Mouse (Mus musculus): ENCODE measurements around the gene Gm20388. TPM values are rescaled to one million over a fixed set of nuclear protein-coding genes. Genes with fewer than 3 reads are reported as not detected.

Gm20388 gene
- polyA plus RNA-seq, 1 experiment from 2014 or later = 47.1 TPM

DNA sequence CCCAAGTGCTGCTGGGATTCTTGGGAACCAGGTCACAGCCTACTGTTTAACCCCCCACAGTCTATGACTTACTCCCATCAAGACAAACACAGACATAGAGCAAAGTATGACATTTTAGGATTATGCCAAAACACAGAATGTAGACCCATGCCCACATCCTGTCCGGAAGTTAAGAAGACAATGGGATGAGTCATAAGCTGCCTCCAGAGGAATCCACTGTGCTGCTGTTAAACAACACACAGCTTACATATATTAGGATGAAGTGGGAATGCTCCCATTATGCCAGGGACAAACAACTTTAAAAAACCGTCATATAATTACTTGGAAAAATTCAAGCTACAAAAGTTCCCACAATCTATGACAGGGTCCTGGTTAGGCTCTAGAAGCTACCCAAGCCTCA, 3079.3 kb downstream of the Gm20388 start:
- WGBS (ENCODE audit: missing documents) = 60% methylated on average over 2 of the region's 2 CpGs
- H3K4me3 ChIP-seq (ENCODE audit: inconsistent target) = no peak overlapping the region

DNA sequence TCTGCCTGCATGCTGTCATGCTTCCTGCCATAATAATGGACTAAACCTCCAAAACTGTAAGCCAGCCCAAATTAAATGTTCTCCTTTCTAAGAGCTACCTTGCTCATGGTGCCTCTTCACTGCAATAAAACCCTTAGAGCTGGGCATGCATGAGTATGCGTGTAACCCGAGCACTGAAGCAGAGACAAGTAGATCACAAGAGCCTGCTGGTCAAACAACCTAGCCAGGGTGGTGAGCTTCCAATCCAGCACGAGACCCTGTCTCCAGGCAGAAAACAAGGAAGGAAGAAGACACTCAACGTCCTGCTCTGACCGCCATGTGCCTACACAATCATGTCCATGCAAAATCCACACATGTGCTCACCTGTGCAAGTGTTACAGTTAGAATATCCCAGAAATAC, 3080.7 kb downstream of the Gm20388 start:
- Histone ChIP-seq H3K4me3 (ENCODE audit: inconsistent target) (no peak overlapping the region), H3K36me3 (ENCODE audit: inconsistent target) (no peaks in the 10 kb centered on the region), H3K79me2 (ENCODE audit: inconsistent target) (peaks cover 100% of the 10 kb centered on the region), H3K27ac (no peak overlapping the region)
- WGBS (ENCODE audit: missing documents) = 71% methylated on average over 5 of the region's 5 CpGs

More for the DNA sequence above, 3079.3 kb downstream of the Gm20388 start:
- H3K27ac ChIP-seq = no peak overlapping the region
- no peaks in the 10 kb centered on the region for H3K36me3 ChIP-seq (ENCODE audit: inconsistent target)
- peaks cover 100% of the 10 kb centered on the region for H3K79me2 ChIP-seq (ENCODE audit: inconsistent target)

DNA sequence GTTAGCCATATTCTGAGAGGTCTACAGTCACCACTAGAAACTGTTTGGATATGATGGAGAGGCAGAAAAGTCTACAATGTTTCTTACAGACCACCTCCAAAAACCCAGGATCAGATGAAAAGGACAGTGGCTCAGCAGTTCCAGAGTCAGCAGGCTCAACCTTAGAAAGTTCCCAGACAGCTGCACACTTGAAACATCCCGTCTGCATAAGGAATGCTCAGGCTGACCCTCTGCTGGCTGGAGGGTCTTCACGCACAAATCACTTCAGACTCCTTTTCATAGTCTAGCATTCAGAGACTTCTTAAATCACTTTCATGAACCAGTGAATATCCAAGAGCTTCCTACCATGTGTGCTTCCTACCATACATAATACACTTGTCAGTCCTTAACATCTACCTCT, 3081.7 kb downstream of the Gm20388 start:
- Histone ChIP-seq H3K4me3 (ENCODE audit: inconsistent target) (no peak overlapping the region), H3K79me2 (ENCODE audit: inconsistent target) (peaks cover 100% of the 10 kb centered on the region), H3K36me3 (ENCODE audit: inconsistent target) (no peaks in the 10 kb centered on the region), H3K27ac (no peak overlapping the region)
- 90% methylated on average over 2 of the region's 2 CpGs for WGBS (ENCODE audit: missing documents)

DNA sequence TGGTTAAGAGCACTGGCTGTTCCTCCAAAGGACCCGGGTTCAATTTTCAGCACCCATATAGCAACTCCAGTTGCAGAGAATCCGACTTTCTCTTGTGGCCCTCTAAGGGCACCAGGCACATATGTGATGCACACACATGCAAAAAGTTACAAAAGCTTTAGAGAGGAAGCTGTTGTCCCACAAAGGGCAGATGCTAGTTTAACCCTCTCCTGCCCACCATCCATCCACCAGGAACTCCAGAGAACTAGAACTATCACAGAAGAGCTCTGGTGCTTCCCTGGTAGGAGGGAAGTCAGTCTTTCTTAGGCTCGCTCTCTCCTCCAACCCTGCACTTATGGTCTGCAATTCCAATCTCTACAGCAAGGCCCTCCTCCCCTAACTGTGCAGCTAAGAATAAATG, 3082.4 kb downstream of the Gm20388 start:
- Histone ChIP-seq H3K79me2 (ENCODE audit: inconsistent target) (peaks cover 100% of the 10 kb centered on the region), H3K36me3 (ENCODE audit: inconsistent target) (no peaks in the 10 kb centered on the region), H3K4me3 (ENCODE audit: inconsistent target) (no peak overlapping the region), H3K27ac (no peak overlapping the region)
- 34% methylated on average over 3 of the region's 3 CpGs for WGBS (ENCODE audit: missing documents)

DNA sequence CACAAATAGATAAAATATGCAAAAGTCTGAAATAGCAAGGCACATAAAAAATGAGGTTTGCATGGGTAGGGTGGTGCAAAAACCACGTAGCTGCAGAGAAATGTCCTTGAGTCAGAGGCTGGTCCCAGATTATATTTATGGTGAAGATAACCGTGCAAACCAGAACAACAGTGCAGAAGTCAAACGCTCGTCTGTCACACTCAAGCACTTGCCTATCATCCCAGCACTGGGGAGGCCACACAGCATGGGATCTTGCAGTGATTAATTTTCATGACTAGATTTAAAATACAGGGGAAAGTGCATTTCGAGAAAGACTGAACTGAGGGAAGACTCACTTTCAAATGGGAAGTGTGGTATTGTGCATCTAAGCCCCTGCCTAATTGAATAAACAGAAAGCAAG, 3083.1 kb downstream of the Gm20388 start:
- H3K4me3 ChIP-seq (ENCODE audit: inconsistent target) = no peak overlapping the region
- 41% methylated on average over 5 of the region's 5 CpGs for WGBS (ENCODE audit: missing documents)
- peaks cover 100% of the 10 kb centered on the region for H3K79me2 ChIP-seq (ENCODE audit: inconsistent target)
- H3K36me3 ChIP-seq (ENCODE audit: inconsistent target) = no peaks in the 10 kb centered on the region
- no peak overlapping the region for H3K27ac ChIP-seq

DNA sequence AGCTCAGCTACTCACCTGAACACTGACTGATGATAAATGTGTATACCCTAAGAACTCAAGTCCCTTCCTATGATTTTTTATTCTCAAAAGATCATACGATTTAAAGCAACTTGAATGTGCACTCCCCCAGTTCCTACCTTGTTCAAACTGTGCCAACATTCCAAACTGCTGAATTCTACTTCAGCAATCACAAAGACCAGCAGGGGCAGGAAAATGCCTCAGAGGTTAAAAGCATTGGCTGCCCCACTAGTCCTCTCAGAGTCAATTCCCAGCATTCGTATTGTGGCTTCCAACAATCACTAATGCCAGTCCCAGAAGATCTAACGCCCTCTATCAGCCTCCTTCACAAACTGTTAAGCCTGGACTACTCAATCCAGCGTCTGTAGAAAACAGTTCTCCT, 3087.3 kb downstream of the Gm20388 start:
- Histone ChIP-seq H3K27ac (no peak overlapping the region), H3K4me3 (ENCODE audit: inconsistent target) (no peak overlapping the region), H3K36me3 (ENCODE audit: inconsistent target) (no peaks in the 10 kb centered on the region), H3K79me2 (ENCODE audit: inconsistent target) (peaks cover 100% of the 10 kb centered on the region)
- WGBS (ENCODE audit: missing documents) = 81% methylated on average over 4 of the region's 4 CpGs

DNA sequence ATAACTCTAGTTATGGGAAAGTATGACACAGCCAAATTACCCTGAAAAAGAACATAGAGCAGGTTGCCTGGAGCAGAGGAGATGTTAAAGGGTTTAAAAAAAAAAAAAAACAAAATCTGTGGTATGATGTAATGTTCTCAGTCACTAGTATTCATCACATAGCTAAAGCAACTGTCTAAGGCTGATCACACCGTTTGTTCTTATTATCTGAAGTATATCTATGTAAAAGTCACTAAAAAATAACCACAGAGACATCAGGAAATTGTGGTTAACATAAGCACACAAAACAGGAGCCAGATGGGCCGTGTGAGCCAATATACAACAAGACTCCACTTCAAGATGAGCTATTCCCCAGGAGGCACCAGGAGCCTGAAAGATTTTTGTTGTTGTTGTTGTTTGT, 3089.7 kb downstream of the Gm20388 start:
- H3K27ac ChIP-seq = no peak overlapping the region
- H3K4me3 ChIP-seq (ENCODE audit: inconsistent target) = no peak overlapping the region
- WGBS (ENCODE audit: missing documents) = 6% methylated on average over 2 of the region's 2 CpGs
- no peaks in the 10 kb centered on the region for H3K36me3 ChIP-seq (ENCODE audit: inconsistent target)
- H3K79me2 ChIP-seq (ENCODE audit: inconsistent target) = peaks cover 100% of the 10 kb centered on the region

DNA sequence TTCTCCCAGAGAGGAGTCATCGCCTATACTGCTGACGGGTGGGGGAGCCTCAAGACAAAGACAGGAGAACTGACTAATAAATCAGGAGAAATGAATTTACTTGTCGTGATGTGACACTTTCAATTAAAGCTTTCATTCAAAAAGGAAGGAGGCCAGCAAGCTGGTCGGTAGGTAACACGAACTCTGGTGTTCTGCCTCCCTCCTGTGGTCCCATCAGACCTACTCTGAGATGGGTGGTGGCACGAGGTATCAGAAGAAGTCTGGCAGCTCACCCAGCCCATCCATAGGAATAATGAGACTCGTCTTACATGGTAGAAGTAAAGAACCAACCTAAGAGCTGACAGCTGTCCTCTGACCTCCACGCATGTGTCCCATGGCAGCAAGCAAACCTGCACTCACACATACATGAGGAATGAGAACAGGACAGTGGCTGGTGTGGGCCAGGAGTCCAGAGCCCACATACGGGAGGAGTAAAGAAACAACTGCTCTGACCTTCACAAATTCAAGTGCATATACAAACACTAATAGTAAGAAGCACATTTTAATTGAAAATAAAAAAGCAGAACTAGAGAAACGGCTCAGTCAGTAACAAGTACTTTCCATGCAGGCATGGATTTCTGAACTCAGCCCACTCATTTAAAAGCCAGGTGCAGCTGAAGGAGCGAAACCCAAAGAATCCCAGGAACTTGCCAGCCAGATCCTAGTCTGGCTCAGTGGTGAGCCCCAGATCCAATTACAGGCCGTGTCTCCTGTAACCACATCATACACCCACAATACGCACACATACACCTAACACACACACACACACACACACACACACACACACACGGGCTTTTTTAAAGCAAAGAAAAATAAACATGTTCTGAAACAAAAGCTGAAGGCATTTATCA, 3093.6 kb downstream of the Gm20388 start:
- no peak overlapping the region for H3K27ac ChIP-seq
- 53% methylated on average over 14 of the region's 14 CpGs for WGBS (ENCODE audit: missing documents)
- no peak overlapping the region for H3K4me3 ChIP-seq (ENCODE audit: inconsistent target)
- peaks cover 100% of the 10 kb centered on the region for H3K79me2 ChIP-seq (ENCODE audit: inconsistent target)
- no peaks in the 10 kb centered on the region for H3K36me3 ChIP-seq (ENCODE audit: inconsistent target)

DNA sequence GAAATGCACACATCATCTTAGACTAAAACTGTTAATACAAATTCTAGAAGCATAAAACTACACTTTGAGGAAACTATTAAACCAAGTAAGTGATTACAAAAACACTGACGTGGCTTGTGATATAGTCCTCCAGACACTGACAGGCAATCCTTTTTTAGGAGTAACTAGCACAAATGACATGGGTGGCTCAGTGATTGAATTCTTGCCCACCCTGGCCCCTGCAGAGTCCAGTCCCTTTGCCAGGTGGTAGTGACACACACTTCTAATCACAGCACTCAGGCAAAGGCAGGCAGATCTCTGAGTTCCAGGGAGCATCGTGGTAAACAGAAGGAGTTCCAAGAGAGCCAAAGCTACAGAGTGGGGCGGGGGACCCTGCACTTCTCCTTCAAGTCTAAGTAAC, 3094.7 kb downstream of the Gm20388 start:
- H3K36me3 ChIP-seq (ENCODE audit: inconsistent target) = no peaks in the 10 kb centered on the region
- H3K27ac ChIP-seq = no peak overlapping the region
- WGBS (ENCODE audit: missing documents) = 46% methylated on average over 3 of the region's 3 CpGs
- H3K4me3 ChIP-seq (ENCODE audit: inconsistent target) = no peak overlapping the region
- peaks cover 100% of the 10 kb centered on the region for H3K79me2 ChIP-seq (ENCODE audit: inconsistent target)

DNA sequence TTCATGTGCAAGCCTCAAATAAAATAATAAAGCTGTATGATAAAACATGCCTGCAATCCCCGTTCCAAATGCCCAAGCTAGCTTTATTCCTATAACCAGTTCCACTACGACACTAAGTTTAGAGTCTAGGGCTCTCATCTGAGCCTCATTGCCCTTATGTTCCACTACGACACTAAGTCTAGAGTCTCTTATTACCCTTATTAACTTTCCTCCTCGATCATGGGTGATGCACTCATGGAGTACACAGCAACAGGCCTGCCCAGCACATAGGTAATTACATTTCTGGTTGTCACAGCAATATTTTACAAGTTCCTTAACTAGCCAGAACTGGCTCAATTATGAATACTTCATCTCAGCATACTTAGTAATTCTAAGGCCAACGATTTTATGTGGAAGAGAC, 3095.2 kb downstream of the Gm20388 start:
- Histone ChIP-seq H3K79me2 (ENCODE audit: inconsistent target) (peaks cover 100% of the 10 kb centered on the region), H3K27ac (no peak overlapping the region), H3K36me3 (ENCODE audit: inconsistent target) (no peaks in the 10 kb centered on the region), H3K4me3 (ENCODE audit: inconsistent target) (no peak overlapping the region)
- 77% methylated on average over 5 of the region's 5 CpGs for WGBS (ENCODE audit: missing documents)

DNA sequence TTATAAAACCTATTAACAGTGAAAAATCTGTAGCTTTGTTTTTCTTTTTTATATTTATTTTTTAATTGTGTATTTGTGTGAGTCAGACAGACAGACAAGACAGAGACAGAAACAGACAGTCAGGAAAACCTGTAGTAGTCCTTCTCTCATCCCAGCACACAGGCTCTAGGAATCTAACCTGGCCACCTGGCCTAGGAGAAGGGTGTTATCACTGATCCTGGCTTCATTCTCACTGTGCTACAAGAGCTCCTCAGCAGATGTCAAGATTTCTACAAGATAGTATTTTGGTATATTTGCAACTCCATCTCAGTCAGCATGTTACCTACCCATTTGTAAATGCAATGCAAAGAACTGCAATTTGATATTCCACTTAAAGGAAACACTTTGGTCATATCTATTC, 3100.7 kb downstream of the Gm20388 start:
- H3K36me3 ChIP-seq (ENCODE audit: inconsistent target) = no peaks in the 10 kb centered on the region
- no peak overlapping the region for H3K4me3 ChIP-seq (ENCODE audit: inconsistent target)
- H3K27ac ChIP-seq = no peak overlapping the region
- peaks cover 100% of the 10 kb centered on the region for H3K79me2 ChIP-seq (ENCODE audit: inconsistent target)

DNA sequence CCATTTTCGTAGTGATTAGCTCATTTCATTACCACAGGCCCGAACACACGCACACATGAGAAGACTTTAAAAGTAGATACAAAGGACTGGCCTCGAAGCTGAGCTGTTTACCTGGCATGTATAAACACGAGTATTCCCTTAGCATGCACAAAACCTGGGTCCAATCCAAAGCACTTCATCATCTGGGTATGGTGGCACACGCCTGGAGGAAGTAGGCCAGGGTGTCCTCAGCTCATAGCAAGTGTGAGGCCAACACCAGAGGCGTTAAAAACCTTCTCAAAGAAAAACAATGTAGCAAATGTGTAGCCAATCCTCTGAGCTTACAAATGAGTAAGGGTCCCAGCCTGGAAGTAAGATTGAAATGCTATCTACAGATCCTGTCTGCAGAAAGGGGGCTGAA, 3103.8 kb downstream of the Gm20388 start:
- WGBS (ENCODE audit: missing documents) = 49% methylated on average over 7 of the region's 7 CpGs
- Histone ChIP-seq H3K79me2 (ENCODE audit: inconsistent target) (peaks cover 100% of the 10 kb centered on the region), H3K27ac (peak overlapping the region; percentile 36), H3K4me3 (ENCODE audit: inconsistent target) (no peak overlapping the region), H3K36me3 (ENCODE audit: inconsistent target) (no peaks in the 10 kb centered on the region)

DNA sequence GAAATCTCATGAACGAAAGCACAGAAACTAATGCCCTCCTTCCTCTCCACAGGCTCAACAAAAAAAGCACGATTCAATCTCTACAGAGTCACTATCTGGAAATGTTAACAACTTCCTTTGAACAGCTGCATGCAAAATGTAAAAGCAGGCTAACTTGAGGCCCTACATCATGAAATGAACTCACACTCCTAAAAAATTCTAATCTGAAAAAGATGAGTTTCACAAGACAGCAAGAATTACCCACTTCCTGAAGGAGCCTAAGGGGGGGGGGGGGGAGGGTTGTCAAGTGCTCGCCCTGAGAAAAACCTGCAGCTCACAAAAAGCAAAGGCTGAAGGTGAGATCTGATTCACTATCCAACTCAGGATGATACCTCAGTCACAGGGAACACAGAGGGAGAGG, 3104.4 kb downstream of the Gm20388 start:
- 19% methylated on average over 3 of the region's 3 CpGs for WGBS (ENCODE audit: missing documents)
- H3K36me3 ChIP-seq (ENCODE audit: inconsistent target) = no peaks in the 10 kb centered on the region
- H3K27ac ChIP-seq = peak overlapping the region; percentile 36
- peaks cover 100% of the 10 kb centered on the region for H3K79me2 ChIP-seq (ENCODE audit: inconsistent target)
- no peak overlapping the region for H3K4me3 ChIP-seq (ENCODE audit: inconsistent target)

DNA sequence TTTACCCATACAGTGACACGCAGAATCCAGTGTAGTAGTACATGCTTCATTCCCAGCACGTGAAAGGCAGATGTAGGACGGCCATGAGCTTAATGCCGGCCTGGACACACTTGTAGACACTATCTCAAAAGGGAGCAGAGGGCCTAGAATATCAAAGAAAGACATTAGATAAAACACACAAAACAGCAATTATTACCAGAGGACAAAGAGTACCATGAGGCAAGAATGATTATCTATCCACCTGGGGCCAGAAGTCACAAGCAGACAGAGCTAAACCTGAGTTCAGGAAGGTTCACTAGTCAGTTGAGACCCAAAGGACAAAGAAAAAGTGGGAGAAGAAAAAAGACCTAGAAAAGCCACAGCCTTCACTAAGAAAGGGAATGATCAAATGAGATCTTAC, 3106.5 kb downstream of the Gm20388 start:
- Histone ChIP-seq H3K36me3 (ENCODE audit: inconsistent target) (no peaks in the 10 kb centered on the region), H3K27ac (no peak overlapping the region), H3K4me3 (ENCODE audit: inconsistent target) (no peak overlapping the region), H3K79me2 (ENCODE audit: inconsistent target) (peaks cover 100% of the 10 kb centered on the region)
- WGBS (ENCODE audit: missing documents) = 97% methylated on average over 4 of the region's 4 CpGs

DNA sequence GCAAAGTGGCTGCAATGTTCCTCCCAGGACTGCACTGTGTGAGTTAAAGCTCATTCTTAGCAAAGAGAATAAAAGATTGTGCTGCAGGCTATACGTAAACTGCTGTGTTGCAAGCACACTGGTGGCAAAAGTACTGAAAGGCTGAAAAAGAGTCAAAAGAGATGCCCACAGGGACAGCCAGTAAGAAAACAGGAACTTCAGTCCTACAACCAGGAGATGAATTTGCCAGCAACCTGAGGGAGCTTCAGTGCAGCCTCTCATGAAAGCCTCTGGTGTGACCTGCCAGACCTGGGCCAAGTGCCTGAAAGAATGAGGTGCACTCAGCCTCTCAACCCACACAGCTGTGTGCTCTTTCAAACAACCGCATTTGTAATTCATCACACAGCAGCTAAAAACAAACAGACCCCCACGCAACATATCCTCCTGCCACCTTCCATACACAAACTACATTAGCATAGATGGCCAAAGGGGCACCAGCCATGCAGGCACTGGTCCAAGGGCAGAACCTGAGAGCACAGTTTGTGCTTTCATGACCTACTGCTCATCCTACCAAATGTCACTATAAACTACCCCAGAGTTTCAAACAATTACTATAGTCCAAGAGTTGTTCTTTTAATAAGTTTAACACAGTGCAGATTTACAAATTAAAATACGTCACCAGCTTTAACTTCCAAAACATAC, 3108.0 kb downstream of the Gm20388 start:
- 64% methylated on average over 4 of the region's 4 CpGs for WGBS (ENCODE audit: missing documents)
- H3K36me3 ChIP-seq (ENCODE audit: inconsistent target) = no peaks in the 10 kb centered on the region
- no peak overlapping the region for H3K27ac ChIP-seq
- no peak overlapping the region for H3K4me3 ChIP-seq (ENCODE audit: inconsistent target)
- peaks cover 100% of the 10 kb centered on the region for H3K79me2 ChIP-seq (ENCODE audit: inconsistent target)

Data from macrophage (primary cell).